Mouse (Mus musculus): ENCODE data around the gene Tbkbp1. TPM values are rescaled to one million over a fixed set of nuclear protein-coding genes. Genes with fewer than 3 reads are reported as not detected.

The Tbkbp1 gene
- polyA plus RNA-seq, 1 experiment, result 0.15 TPM

- no peak overlapping the region for H3K4me3 ChIP-seq (replicated peaks)
- H3K36me3 ChIP-seq (ENCODE audit: control insufficient read depth), result no peaks in the 10 kb centered on the region; the same call in 1 of the 2 replicates
- H3K4me1 ChIP-seq (ENCODE audit: control insufficient read depth), result peaks cover 7% of the 10 kb centered on the region
- no peak for TF ChIP-seq GATA1 (IDR thresholded peaks at IDR 0.05; ENCODE audit: low read length)
- TF ChIP-seq TAL1 (IDR thresholded peaks at IDR 0.05; ENCODE audit: low read length), result no peak
- H3K9me3 ChIP-seq (ENCODE audit: control insufficient read depth, low read length), result peaks cover 7% of the 10 kb centered on the region; the same call in 1 of the 2 replicates
- H3K27me3 ChIP-seq (ENCODE audit: control insufficient read depth), result peaks cover 72% of the 10 kb centered on the region
Measured at GRCm38 (mm10) chr11:97148591-97148990, 2.7 kb downstream of the Tbkbp1 start.

- Histone ChIP-seq H3K9me3 (ENCODE audit: control insufficient read depth, low read length) (peaks cover 7% of the 10 kb centered on the region; the same call in 1 of the 2 replicates), H3K4me3 (replicated peaks) (no peak overlapping the region), H3K36me3 (ENCODE audit: control insufficient read depth) (no peaks in the 10 kb centered on the region), H3K4me1 (ENCODE audit: control insufficient read depth) (peaks cover 7% of the 10 kb centered on the region), H3K27me3 (ENCODE audit: control insufficient read depth) (peaks cover 59% of the 10 kb centered on the region)
- no peak for TF ChIP-seq TAL1 (IDR thresholded peaks at IDR 0.05; ENCODE audit: low read length)
- no peak for TF ChIP-seq GATA1 (IDR thresholded peaks at IDR 0.05; ENCODE audit: low read length)
Measured at GRCm38 (mm10) chr11:97147333-97147732, 4.0 kb downstream of the Tbkbp1 start.

- H3K9me3 ChIP-seq (ENCODE audit: control insufficient read depth, low read length), result peaks cover 3% of the 10 kb centered on the region; the same call in 1 of the 2 replicates
- H3K27me3 ChIP-seq (ENCODE audit: control insufficient read depth), result peaks cover 53% of the 10 kb centered on the region
- peaks cover 7% of the 10 kb centered on the region for H3K4me1 ChIP-seq (ENCODE audit: control insufficient read depth)
- TF ChIP-seq GATA1 (IDR thresholded peaks at IDR 0.05; ENCODE audit: low read length), result no peak
- TF ChIP-seq TAL1 (IDR thresholded peaks at IDR 0.05; ENCODE audit: low read length), result no peak
- no peaks in the 10 kb centered on the region for H3K36me3 ChIP-seq (ENCODE audit: control insufficient read depth)
- no peak overlapping the region for H3K4me3 ChIP-seq (replicated peaks)
Measured at GRCm38 (mm10) chr11:97146724-97147123, 4.6 kb downstream of the Tbkbp1 start.

GRCm38 (mm10) chr11:97145951-97146350 lies 5.3 kb downstream of the Tbkbp1 start:
- Histone ChIP-seq H3K27me3 (ENCODE audit: control insufficient read depth) (peaks cover 45% of the 10 kb centered on the region), H3K36me3 (ENCODE audit: control insufficient read depth) (no peaks in the 10 kb centered on the region), H3K9me3 (ENCODE audit: control insufficient read depth, low read length) (peaks cover 3% of the 10 kb centered on the region; the same call in 1 of the 2 replicates), H3K4me3 (replicated peaks) (no peak overlapping the region), H3K4me1 (ENCODE audit: control insufficient read depth) (peaks cover 6% of the 10 kb centered on the region)
- TF ChIP-seq TAL1 (IDR thresholded peaks at IDR 0.05; ENCODE audit: low read length), result no peak
- no peak for TF ChIP-seq GATA1 (IDR thresholded peaks at IDR 0.05; ENCODE audit: low read length)

- Histone ChIP-seq H3K27me3 (ENCODE audit: control insufficient read depth) (peaks cover 39% of the 10 kb centered on the region), H3K9me3 (ENCODE audit: control insufficient read depth, low read length) (peaks cover under 1% of the 10 kb centered on the region; the same call in 1 of the 2 replicates), H3K4me3 (replicated peaks) (no peak overlapping the region), H3K4me1 (ENCODE audit: control insufficient read depth) (no peaks in the 10 kb centered on the region; the same call in 1 of the 2 replicates), H3K36me3 (ENCODE audit: control insufficient read depth) (no peaks in the 10 kb centered on the region)
- no peak for TF ChIP-seq GATA1 (IDR thresholded peaks at IDR 0.05; ENCODE audit: low read length)
- no peak for TF ChIP-seq TAL1 (IDR thresholded peaks at IDR 0.05; ENCODE audit: low read length)
Measured at GRCm38 (mm10) chr11:97145320-97145719, 6.0 kb downstream of the Tbkbp1 start.

GRCm38 (mm10) chr11:97143196-97143900 lies 7.9 kb downstream of the Tbkbp1 start:
- H3K4me3 ChIP-seq (replicated peaks), result no peak overlapping the region
- H3K36me3 ChIP-seq (ENCODE audit: control insufficient read depth), result no peaks in the 10 kb centered on the region
- TF ChIP-seq GATA1 (IDR thresholded peaks at IDR 0.05; ENCODE audit: low read length) (no peak), TAL1 (IDR thresholded peaks at IDR 0.05; ENCODE audit: low read length) (no peak)
- no peaks in the 10 kb centered on the region for H3K9me3 ChIP-seq (ENCODE audit: control insufficient read depth, low read length)
- H3K4me1 ChIP-seq (ENCODE audit: control insufficient read depth), result peaks cover 2% of the 10 kb centered on the region; the same call in 1 of the 2 replicates
- peaks cover 32% of the 10 kb centered on the region for H3K27me3 ChIP-seq (ENCODE audit: control insufficient read depth)

- TF ChIP-seq TAL1 (IDR thresholded peaks at IDR 0.05; ENCODE audit: low read length), result no peak
- TF ChIP-seq GATA1 (IDR thresholded peaks at IDR 0.05; ENCODE audit: low read length), result no peak
- Histone ChIP-seq H3K36me3 (ENCODE audit: control insufficient read depth) (no peaks in the 10 kb centered on the region), H3K4me3 (replicated peaks) (no peak overlapping the region), H3K9me3 (ENCODE audit: control insufficient read depth, low read length) (no peaks in the 10 kb centered on the region), H3K27me3 (ENCODE audit: control insufficient read depth) (peaks cover 29% of the 10 kb centered on the region), H3K4me1 (ENCODE audit: control insufficient read depth) (peaks cover 8% of the 10 kb centered on the region)
Measured at GRCm38 (mm10) chr11:97142159-97142608, 9.1 kb downstream of the Tbkbp1 start.

- Histone ChIP-seq H3K36me3 (ENCODE audit: control insufficient read depth) (no peaks in the 10 kb centered on the region), H3K4me1 (ENCODE audit: control insufficient read depth) (peaks cover 8% of the 10 kb centered on the region), H3K4me3 (replicated peaks) (no peak overlapping the region), H3K9me3 (ENCODE audit: control insufficient read depth, low read length) (no peaks in the 10 kb centered on the region), H3K27me3 (ENCODE audit: control insufficient read depth) (peaks cover 24% of the 10 kb centered on the region)
- TF ChIP-seq GATA1 (IDR thresholded peaks at IDR 0.05; ENCODE audit: low read length), result no peak
Measured at GRCm38 (mm10) chr11:97140811-97141210, 10.5 kb downstream of the Tbkbp1 start.

GRCm38 (mm10) chr11:97139256-97139655 lies 12.0 kb downstream of the Tbkbp1 start:
- TF ChIP-seq GATA1 (IDR thresholded peaks at IDR 0.05; ENCODE audit: low read length) (no peak), TAL1 (IDR thresholded peaks at IDR 0.05; ENCODE audit: low read length) (no peak)
- Histone ChIP-seq H3K9me3 (ENCODE audit: control insufficient read depth, low read length) (no peaks in the 10 kb centered on the region), H3K36me3 (ENCODE audit: control insufficient read depth) (no peaks in the 10 kb centered on the region), H3K4me1 (ENCODE audit: control insufficient read depth) (peaks cover 8% of the 10 kb centered on the region), H3K4me3 (replicated peaks) (no peak overlapping the region), H3K27me3 (ENCODE audit: control insufficient read depth) (peaks cover 31% of the 10 kb centered on the region)

All from erythroblast, embryonic 14.5 days (primary cell).